Mouse (Mus musculus) thymus, postnatal 14 days (tissue): ENCODE measurements at regions not wholly inside any gene's neighbourhood (a gene's known extent, or its start where the extent isn't known, plus 50 kb on each side); places are given as distances from the start of the nearest gene placed in this dataset.

Experiments
- DNase-seq: peaks from one replicate; pipeline ENCODE4 v3.0.0; 2021

DNA sequence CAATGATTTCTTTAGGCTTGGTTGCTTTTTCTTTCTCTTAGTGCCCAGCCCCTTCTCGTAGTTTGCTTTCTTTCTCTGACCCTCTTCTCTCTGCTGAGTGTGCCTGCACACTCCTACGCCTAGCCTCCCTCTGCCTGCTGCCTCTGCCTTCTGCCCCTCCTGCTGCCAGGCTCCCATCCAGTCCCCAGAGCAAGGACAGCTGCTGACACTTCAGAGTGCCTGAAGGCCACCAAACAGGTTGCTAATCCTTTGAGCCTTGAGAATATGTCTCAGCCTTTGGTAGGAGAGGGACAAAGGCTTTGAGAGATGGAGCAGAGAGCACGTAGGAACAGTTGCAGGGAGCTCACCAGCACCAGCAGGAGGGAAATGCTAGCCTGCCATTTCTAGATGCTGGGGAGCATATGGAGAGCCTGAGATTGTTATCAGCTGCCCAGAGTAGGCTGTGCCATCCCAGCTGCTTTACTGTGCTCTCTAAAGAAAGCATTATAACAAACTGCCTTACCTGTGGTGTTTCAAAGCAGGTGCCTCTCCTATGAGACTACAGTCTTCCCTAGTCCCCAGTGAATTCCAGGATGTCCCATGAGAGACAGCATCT lies 103.0 kb upstream of the Arrdc4 start:
- no peak for DNase-seq

DNA sequence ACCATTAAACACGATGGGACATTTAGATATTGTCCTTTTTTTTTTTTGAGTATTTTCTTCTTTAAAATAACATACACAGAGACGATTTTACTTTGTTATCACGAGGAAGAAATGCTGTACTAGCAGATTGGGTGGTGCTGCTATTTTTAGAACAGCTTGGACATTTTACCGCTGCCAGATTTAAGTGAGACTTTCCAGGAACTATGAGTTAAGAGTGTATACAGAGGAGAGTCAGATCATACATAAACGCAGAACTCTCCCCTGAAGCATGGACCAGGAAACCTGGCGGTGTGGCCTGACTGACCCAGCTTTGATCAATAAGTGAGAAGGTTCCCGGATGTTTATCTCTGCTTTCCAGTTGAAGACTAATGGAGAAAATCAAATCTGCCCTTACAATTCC lies 95.6 kb upstream of the Arrdc4 start:
- DNase-seq = no peak

DNA sequence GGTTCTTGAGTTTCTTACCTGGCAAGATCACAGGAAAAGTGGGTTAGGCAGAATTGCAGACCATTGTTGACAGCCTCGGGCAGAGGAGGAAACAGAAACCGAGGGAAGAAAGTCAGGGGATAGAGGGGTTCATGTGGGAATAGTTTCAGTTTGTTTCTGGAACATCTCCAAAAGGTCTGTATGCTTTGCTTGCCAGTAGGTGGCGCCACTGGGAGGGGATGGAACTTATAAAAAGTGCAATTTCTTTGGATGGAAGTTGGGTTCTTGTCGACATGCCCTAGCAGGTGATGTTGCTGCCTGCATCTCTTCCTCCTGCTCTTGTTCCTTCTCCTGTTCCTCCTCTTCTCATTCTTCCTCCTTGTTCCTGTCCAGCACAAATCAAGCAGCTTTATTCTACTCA lies 94.3 kb upstream of the Arrdc4 start:
- no peak for DNase-seq

DNA sequence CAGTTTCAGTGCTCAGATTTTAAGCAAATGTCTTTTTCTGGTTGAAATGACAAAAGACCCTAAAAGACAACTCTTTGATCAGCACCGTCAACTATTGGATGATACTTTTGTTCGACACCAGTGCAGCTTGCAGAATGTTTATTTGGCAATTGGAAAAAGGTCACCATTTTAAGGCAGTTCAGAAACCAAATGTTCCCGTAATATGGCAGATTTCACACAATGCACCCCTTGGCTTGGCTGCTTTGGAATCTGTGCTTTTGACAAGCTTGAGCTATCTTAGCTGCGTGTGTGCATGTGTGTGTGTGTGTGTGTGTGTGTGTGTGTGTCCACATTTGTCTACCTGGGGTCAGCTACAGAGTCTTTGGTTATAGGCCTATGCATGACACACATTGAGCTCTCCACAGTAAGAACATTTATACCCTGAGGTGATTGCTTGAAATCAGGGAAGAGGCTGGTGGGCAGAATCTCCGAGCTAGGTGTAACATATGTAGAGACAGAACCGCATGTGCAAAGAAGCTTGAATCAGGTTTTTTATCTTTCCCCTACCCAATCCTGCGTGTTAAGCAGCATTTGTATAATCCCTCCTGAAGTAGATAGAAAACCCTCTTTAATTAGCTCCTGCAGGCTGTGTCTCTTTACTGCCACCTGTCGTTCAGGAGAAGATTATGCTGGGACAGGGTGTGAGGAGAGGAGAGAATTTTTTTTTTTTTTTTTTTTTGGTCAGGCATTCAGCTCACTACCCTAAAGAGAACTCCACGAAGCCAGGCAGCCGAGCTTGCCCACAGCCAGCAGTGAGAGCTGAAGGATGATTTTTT lies 85.1 kb upstream of the Arrdc4 start:
- DNase-seq = no peak

DNA sequence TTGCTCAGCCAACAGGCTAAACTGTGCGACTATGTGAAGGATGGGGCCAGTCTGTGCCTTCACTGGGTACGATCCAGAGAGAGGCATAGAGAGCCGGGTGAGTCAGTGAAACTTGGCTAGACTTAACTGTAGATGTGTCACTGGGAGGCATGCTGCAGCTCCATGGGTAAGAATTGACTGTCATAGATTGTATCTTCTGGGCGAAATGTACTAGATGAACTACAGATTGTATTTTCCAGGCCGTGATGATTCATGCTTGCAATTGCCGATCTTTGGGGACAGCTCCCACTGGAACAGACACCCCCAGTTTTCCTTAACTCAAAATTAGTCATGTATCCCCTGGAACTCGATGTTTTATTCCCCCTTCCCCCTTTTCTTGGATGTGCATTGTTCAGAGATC lies 84.5 kb upstream of the Arrdc4 start:
- no peak for DNase-seq

DNA sequence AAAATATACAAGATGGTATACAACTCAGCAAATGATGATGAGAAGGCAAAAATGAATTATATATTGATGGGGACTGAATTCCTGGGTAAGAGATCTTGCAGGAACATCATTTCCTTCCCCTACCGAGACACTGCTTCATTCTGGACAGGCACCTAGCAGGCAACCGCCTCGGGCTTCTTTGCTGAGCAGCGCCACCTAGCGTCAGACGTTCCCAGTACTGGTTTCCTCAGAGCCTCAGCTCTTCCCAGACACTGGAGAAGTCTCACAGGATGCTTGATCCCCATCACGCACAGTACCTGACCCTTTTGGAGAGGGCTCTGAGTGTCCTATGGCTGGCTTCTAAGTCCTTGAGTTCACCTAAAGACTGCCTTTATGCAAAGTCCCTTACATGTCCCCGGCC lies 80.8 kb upstream of the Arrdc4 start:
- peak; percentile 58 for DNase-seq

DNA sequence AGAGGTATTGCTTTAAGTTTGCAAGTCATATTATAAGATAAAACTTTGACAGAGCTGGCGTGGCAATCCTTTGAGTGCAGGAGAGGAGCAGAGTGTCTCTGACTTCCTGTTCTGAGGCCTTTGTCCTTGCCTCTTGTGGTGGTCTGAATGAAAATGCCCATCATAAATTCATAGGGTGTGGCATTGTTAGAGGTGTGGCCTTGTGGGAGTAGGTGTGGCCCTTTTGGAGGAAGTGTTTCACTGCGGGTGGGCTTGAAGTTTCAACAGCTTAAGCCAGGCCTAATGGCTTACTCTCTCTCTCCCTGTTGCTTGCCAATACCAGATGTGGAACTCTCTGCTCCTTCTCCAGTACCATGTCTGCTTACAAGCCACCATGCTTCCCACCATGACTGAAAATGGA lies 75.4 kb upstream of the Arrdc4 start:
- DNase-seq = no peak

DNA sequence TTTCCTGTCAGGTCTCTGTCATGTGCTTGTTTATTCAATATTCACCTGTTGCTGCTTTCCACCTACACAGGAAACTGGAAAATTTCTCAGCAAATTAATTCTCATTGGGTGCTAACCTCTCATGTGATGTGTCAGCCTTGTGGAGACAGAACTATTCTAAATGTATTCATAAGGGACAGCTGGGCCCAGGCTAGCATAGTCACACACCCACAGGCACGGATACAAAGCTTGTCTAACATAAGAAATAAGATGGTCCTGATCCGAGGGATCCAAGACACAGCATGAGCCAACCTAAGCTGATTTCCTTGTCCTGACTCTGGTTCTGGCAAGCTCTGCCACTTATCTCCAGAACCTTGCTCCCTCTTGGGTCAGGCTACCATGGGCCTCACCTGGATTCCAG lies 74.6 kb upstream of the Arrdc4 start:
- no peak for DNase-seq

DNA sequence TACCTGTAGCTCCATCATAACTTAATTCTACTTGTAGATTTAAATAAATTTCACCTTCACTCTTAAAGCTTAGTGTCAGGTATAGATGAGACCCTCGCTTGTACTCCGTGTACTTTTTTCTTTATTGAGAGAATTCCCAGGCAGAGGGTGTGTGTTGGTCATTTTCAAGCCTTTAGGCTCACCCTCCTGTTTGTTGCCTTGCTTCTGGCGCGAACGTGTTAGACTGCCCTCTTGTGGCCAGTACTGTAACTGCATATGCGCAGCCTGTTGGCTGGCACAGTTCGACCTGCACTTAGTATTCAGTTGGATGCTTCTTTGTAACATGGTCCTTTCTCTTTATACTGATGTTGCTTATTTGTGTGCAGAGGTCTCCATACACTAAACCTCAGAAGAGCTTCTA lies 74.1 kb upstream of the Arrdc4 start:
- DNase-seq = peak; percentile 22

DNA sequence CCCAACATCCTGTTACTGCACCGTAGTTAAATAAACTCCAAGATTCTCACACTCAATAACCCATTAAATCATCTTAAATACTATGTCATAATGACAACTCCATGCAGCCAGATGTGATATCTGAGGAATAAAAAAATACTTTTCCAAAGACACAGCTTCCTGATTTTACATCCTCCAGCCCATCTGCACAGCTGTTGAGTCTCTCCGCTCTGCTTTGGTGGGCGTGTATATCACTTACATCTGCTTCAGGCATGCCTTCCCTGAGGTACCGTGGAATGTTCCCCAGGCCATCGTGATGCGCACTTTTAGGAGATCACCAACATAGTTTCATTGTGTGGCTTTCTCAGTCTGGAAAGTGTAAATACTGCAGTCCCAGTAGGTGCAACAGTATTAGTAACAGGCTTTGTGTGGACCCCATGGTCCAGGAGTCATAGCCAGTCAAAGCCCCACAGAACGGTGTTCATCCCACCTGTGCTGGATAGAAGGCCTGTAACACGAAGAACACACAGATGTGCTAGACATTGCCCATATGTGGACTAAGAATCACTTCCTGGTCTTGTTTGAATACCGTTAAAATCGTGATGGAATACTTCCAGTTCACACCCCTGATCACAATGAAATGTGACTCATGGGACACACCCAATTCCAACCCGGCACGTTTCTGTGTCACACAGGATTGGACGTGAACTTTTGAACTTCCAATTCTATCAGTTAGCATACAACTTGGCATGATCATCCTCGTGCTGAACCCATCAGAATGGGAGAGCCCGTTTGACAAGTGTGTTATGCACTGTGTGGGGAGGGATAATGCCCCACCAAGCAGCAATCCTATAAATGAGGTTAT lies 66.0 kb upstream of the Arrdc4 start:
- DNase-seq = no peak

DNA sequence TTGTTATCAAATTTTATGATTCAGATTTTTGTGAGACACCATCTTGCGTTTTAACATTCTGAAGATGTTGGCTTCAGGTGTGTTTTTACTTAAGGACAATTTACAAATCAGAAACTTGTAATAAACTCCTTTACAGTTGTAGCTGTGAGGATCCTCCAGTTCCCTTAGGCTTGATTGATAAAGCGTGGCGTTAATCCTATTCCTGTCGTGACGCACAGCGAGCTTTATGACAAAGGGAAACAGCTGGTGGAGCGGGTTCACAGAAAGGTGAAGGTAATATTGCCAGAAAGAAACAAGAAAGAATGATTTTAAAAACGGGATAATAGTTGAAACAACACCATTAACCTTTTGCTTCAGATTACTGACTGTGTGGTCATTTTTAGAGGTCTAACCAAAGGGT lies 60.7 kb upstream of the Arrdc4 start:
- no peak for DNase-seq
